Mouse (Mus musculus) regulatory T cell (primary cell): Measurements from ENCODE around the gene Ap3m1.

Experiments used
- in situ Hi-C: fragments of 300-600 bp; cut with MboI, MseI; formaldehyde crosslinking; loops from one replicate; pipeline ENCODE4 v1.15.1; 2025; ENCODE audit warnings: high pct_unique_total_duplicates

Ap3m1 gene

DNA sequence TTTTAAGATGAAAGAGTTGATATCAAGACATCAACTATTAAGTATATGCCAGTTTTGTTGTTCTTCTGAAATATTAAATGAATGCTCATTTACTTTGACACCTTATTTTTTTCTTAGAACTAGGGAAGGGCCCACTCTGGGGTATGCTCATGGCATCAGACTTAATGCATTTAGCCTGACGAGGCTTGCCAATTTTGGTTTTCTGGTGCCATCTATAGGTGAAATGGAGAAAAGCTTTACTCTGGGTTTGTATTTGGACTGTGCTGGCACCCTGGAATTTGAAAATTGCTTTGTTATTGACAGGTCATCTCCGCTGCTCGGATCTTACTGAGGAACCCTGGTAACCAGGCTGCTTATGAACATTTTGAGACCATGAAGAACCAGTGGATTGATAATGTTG lies 33.3 kb downstream of the Ap3m1 start:
- in situ Hi-C loops = no loop called here

DNA sequence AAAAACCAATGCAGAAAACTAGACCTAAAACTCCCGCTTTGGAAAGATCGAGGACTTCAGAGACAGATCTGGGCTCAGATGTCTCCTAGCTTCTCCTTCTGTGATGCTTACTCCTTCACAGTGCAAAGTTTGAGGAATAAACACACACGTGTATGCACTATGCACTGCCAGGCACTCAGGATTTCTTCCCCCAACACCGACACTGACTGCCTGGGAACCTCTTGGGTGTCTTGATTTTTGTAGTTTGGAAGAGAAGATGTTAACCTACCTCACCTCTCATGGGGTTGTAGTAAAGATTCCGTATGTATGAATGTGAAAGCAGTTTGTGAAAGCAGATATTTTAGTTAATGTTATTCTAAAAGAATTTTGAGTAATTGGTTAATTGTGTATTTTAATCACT lies 34.4 kb downstream of the Ap3m1 start:
- in situ Hi-C loops = no loop called here

DNA sequence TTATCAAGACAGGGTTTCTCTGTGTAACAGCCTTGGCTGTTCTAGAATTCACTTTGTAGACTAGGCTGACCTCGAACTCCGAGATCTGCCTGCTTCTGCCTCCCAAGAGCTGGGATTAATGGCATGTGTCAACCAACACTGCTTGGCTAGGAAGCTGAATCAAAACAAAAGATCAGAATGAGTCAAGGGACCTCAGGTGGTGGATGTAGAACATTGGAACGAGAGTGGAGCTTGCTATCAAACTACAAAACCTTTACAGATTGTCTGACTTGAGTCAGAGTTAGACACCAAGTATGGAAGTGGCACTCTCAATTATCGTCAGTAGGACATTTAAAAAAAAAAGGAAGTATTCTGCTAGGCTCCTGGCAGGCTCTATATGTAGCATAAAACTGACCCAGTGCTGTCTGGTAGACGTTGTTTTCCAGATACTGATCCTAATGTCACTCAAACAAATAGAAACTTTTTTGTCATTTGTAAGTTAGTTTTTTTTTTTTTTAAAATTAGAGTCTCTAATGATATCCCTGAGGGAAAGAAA lies 38.4 kb downstream of the Ap3m1 start:
- in situ Hi-C loops = loop anchor here (5.0 kb wide), 1 partner anchor 252 kb away; no protein-coding TSS in a partner anchor

DNA sequence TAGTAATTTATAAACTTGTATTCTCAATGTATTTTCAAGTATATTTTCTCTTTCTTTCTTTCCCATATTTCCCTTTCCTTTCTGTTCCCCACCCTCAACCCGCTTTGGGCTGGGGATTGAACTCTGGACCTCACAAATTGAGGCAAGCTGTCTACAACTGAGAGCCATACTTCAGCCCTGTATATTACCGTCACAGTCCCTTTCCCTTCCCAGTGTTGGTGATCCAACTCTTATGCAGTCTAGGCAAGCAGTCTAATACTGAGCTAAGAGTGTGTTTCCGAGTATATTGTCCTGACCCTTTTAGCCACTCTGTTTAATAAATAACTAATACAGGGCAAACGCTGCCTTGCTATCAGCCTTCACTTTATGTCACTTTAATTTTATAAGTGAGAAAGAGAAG lies 52.7 kb downstream of the Ap3m1 start:
- in situ Hi-C loops = loop anchor here (10.0 kb wide), 1 partner anchor 125 kb away; no protein-coding TSS in a partner anchor

DNA sequence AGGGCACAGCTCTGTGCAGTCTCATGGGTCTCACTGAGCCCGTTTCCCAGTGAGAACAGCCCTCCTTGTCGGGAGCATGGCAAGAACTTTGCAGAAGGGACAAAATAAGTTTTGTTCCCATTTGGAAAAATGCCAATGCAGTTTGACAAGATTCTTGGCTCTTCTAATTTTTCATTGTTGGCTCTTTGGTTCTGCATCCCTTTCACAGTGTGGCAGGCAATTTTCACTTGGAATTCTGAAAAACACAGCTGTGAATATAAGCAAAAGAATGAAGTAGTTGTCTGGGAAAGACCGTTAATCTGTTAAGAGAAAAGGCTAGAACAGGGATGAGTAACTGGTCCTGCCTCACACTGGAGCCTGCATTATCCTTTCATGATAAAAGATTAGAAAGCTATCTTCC lies 54.8 kb downstream of the Ap3m1 start:
- in situ Hi-C loops = loop anchor here (10.0 kb wide), 1 partner anchor 123 kb away; no protein-coding TSS in a partner anchor

DNA sequence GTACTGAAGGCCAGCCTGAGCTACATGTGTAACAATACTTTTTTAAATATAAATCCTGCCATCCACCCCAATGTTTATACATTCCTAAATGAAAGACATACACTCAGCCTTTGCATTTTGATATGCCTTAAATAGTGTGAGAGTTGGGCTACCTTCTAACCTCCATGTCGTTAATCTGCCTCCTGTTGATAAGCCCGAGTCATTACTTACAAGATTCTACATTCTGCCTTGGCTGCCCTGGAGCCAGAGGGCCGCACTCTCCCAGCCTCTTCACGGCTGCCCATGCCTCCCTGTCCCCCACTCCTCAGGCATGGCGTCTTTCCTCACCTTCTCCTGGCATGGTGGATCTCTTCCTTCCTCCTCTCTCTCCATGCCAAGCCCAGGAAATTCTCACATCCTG lies 55.9 kb downstream of the Ap3m1 start:
- in situ Hi-C loops = loop anchor here (10.0 kb wide), 1 partner anchor 122 kb away; no protein-coding TSS in a partner anchor

DNA sequence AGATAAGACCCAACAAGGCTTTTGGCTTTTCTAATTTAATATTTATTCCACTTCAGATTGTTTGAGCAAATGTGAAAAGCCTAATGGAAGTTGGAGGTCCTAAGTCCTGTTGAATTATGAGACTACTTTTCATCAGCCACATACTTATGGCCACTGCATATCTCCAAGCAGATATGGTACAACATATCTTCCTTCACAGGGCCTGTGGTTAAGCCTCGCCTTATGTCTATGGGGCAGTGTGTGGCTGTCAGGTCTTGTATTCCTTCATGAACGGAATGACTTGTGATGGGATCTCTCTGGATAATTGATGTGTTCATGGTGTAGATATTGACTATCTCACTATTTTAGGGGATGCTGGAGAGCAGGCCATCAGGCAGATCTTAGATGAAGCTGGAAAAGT lies 56.8 kb downstream of the Ap3m1 start:
- in situ Hi-C loops = loop anchor here (10.0 kb wide), 1 partner anchor 121 kb away; no protein-coding TSS in a partner anchor

DNA sequence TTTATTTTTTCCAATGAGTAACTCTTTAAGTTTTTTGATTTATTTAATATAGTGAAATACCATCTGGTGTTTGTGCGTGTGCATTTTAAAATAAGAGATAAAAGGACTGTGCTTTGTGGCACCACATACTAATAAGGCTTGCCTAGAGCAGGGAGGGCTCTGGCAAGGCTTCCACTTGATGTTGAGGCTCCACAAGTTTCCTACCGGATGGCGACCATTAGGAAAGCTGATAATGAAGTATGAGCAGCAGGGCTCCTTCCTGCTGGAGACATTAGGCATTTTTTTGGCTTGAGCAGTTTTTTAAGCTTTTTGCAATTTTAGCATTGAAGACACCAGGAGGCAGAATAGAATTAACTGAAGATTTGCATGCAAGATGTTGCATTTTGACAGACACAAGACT lies 57.8 kb downstream of the Ap3m1 start:
- in situ Hi-C loops = loop anchor here (10.0 kb wide), 1 partner anchor 120 kb away; no protein-coding TSS in a partner anchor

DNA sequence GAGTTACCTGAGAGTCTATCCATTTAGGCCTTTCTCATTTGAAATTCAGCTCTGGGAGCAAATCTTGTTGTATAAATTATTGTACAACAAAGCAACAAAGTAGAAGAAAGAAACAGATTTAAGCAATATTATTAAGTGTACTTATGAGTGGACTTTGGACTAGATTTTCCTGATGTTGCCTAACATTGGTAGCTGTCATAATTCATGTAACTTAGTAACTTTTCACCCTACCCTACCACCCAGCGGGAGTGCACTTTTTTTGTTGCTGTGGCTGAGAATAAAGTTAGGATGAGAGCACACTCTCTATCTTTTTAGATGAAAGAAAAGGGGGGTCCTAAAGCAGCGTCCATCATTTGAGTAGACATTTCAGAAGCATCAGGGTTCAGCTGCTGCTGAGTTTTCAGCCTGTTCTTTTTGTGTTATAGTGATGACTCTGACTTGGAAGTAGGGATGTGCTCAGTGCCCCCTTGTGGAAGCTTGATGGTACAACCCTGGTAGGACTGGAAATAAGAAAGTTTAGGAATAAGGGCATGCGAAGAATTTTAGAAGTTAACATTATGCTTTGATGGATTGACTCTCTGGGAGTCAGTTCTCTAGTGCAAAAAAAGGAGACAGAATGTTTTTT lies 59.1 kb downstream of the Ap3m1 start:
- in situ Hi-C loops = loop anchor here (10.0 kb wide), 1 partner anchor 118 kb away; no protein-coding TSS in a partner anchor

DNA sequence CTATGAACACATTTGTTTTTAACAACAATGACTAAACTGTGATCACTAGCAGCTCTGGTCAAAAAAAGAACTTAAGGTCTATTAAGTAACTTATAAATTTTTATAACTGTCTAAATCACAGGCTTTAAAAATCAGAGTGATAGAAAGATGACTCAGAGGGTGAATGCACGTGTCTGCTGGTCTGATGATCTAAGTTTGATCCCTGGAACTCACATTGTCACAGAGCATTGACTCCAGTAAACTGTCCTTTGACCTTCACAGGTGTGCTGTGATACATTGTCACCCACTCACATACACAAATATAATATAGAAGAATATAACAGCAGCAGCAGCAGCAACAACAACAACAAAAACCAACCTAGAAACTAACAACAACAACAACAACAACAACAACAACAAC lies 60.8 kb downstream of the Ap3m1 start:
- in situ Hi-C loops = loop anchor here (10.0 kb wide), 1 partner anchor 117 kb away; no protein-coding TSS in a partner anchor

DNA sequence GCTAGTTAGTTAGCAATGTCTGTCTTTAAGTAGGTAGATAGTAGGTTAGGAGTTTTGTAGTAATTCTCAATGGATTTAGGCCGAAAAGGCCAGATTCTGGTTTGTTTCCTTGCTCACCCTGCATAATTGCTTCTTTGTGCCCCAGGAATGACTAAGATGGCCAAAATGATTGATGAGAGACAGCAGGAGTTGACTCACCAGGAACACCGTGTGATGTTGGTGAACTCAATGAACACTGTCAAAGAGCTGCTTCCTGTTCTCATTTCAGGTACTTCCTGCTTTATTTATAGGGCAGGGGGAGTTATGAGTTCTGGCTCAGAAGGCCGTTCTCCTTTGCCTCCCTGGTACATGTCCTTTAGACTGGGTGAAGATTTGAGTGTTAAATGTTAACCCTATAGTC lies 66.8 kb downstream of the Ap3m1 start:
- in situ Hi-C loops = no loop called here

DNA sequence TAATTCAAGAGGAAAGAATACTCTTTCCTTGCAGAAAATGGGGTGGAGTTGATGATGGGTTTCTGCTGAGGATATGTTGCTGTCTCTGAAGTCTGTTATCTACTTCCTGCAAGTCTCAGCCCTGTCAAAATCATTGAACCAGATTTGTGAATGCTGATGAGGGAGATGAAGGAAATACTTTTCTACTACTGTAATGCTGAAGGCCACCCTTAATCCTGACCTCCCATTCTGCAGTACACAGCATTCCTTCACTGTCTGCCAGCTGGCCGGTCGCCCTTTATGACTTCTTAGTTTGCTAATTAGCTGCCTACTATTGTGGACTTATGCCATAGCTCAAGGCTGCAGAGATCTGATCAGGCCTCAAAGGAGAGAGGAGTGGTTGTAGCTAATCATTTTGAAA lies 68.5 kb downstream of the Ap3m1 start:
- in situ Hi-C loops = no loop called here
